9 mouse cellular contexts compared by ENCODE assay signal in genomic region chr5:35701042-35701441, GRCm38 (mm10). TPM values are rescaled to one million over a fixed set of nuclear protein-coding genes. Genes with fewer than 3 reads are reported as not detected.
A peak's percentile ranks its signal among the peaks of the same experiment; 100 is the strongest.
DNase-seq lines count a peak whose midpoint lies in the region; ATAC-seq and TF ChIP-seq lines count a peak whose summit lies in the region.
"Had no signal": no experiment of that assay in that cellular context is flagged by ENCODE, and none has a peak within 500 bp of the region (broad histone marks: within the 10 kb centered on the region; RNA-seq: fewer than 3 reads in every experiment).

No protein-coding gene starts in this region.

- H3K9me3 ChIP-seq in CH12.LX (replicated peaks; ENCODE audit: low read length), result no peaks in the 10 kb centered on the region
- H3K9me3 ChIP-seq: heart, embryonic 13.5 days had no signal

- no peak overlapping the region for H3K4me2 ChIP-seq in CH12.LX (ENCODE audit: insufficient read depth, low read depth, poor library complexity, severe bottlenecking)
- H3K4me2 ChIP-seq: heart, embryonic 13.5 days had no signal

- dilution Hi-C loops in CH12.LX (cut with MboI; ENCODE audit: extremely low pct_ligation_motif_present, extremely low pct_unique_long_range_greater_than_20kb, low sequenced_read_pairs), result no loop called here

- H3K4me1 ChIP-seq in CH12.LX (ENCODE audit: control insufficient read depth in 1 of 2, insufficient read depth in 2 of 2), result peaks cover 2 to 13% of the 10 kb centered on the region in 2 experiments; a peak in 3 of 4 replicates
- H3K4me1 ChIP-seq: heart, embryonic 13.5 days had no signal

- no peak overlapping the region for H3K4me3 ChIP-seq in CH12.LX (replicated peaks in 1 of 3; ENCODE audit: low read depth in 2 of 3, low read length in 2 of 3, poor library complexity in 1 of 3)
- no peak overlapping the region for H3K4me3 ChIP-seq in gastrocnemius, adult 2 months
- H3K4me3 ChIP-seq: heart, embryonic 13.5 days had no signal

- ATAC-seq in erythroid progenitor cell, adult 5-6 weeks (replicated peaks; ENCODE audit: low FRiP score, poor library complexity, severe bottlenecking), result no peak

- H3K36me3 ChIP-seq in CH12.LX (replicated peaks in 1 of 2; ENCODE audit: control insufficient read depth in 1 of 2, insufficient read depth in 1 of 2, low read length in 1 of 2), result peaks cover 0 to 40% of the 10 kb centered on the region in 2 experiments

- peak; percentile 83 for TF ChIP-seq RAD21 in CH12.LX (IDR thresholded peaks at IDR 0.05; ENCODE audit: low read depth, low read length)

- H3K27ac ChIP-seq in CH12.LX (ENCODE audit: insufficient read depth, low read depth), result no peak overlapping the region
- no peak overlapping the region; the same call in 1 of the 2 replicates for H3K27ac ChIP-seq in gastrocnemius, adult 2 months
- H3K27ac ChIP-seq: heart, embryonic 13.5 days had no signal

- no peak overlapping the region for H3K9ac ChIP-seq in CH12.LX (ENCODE audit: insufficient read depth, low read depth)
- H3K9ac ChIP-seq: heart, embryonic 13.5 days had no signal

- peak; percentile 94 for DNase-seq in 3T3-L1 (ENCODE audit: low read depth, low spot score)
- peak; percentile 67 for DNase-seq in CH12.LX (ENCODE audit: extremely low read depth)
- peak; percentile 51 for DNase-seq in cerebellum, adult 11 months
- DNase-seq in gastrocnemius, adult 2 months, result peak; percentile 87
- peak; percentile 88 for DNase-seq in kidney, postnatal 10 days
- DNase-seq in lung, adult 18-20 months, result peak; percentile 58 to 69
- DNase-seq in right cerebral cortex, postnatal 14 days, result peak; percentile 78

- TF ChIP-seq CTCF in CH12.LX (conservative IDR thresholded peaks at IDR 0.05 in 1 of 2, IDR thresholded peaks at IDR 0.05 in 1 of 2; ENCODE audit: low read depth in 2 of 2, low read length in 2 of 2), result peak; percentile 83 to 90
- peak; percentile 99; the same call in 1 of the 2 replicates for TF ChIP-seq CTCF in gastrocnemius, adult 2 months (IDR thresholded peaks at IDR 0.05)

- no peak for TF ChIP-seq EP300 in CH12.LX (IDR thresholded peaks at IDR 0.05; ENCODE audit: low read length)

- H3K79me2 ChIP-seq in CH12.LX (replicated peaks; ENCODE audit: control insufficient read depth, extremely low read depth, insufficient read depth, poor library complexity, severe bottlenecking), result no peaks in the 10 kb centered on the region

- in situ Hi-C loops in CH12.LX (cut with MboI; ENCODE audit: low pct_ligation_motif_present, low pct_unique_long_range_greater_than_20kb, low sequenced_read_pairs), result no loop called here

- H3K27me3 ChIP-seq in CH12.LX (replicated peaks), result no peaks in the 10 kb centered on the region

- intact Hi-C loops in gastrocnemius, adult 2 months (cut with DNase I), result loop anchor here (5.0 kb wide), 1 partner anchor 156 kb away; no protein-coding TSS in a partner anchor

- no peak for TF ChIP-seq POLR2A in CH12.LX (IDR thresholded peaks at IDR 0.05; ENCODE audit: low read depth, low read length)

TF ChIP-seq in CH12.LX, 34 proteins besides CTCF, POLR2A, EP300 and RAD21:
- no peak for TF ChIP-seq BHLHE40 (IDR thresholded peaks at IDR 0.05; ENCODE audit: low read depth, low read length)
- peak; percentile 18; the same call in 1 of the 2 replicates for TF ChIP-seq ZC3H11A (IDR thresholded peaks at IDR 0.05; ENCODE audit: low read depth, low read length)
- peak; percentile 89 for TF ChIP-seq SMC3 (IDR thresholded peaks at IDR 0.05; ENCODE audit: low read depth, low read length)

RNA-seq across cellular contexts. Expression of gene Htra3, which starts 21.5 kb away (rescaled TPM):
- total RNA-seq in CH12.LX (2012; rRNA removed) (not detected in 2 replicates), CH12.LX (2014; rRNA removed) (not detected in 2 replicates)
- polyA plus RNA-seq in CH12.LX (2012; ENCODE audit: insufficient read length, low read depth), result not detected in 2 replicates
- 10 to 100 TPM; 40.1 to 52.2 TPM for total RNA-seq in gastrocnemius, adult 2 months (2021)
- total RNA-seq in erythroid progenitor cell, adult 5-6 weeks (2015; ENCODE audit: low replicate concordance), result not detected in 2 replicates
- total RNA-seq in erythroid progenitor cell, adult 5-6 weeks (2017; ENCODE audit: low replicate concordance), result not detected in 2 replicates

RNA-seq across cellular contexts. Expression of gene Sh3tc1, which starts 38.7 kb away (rescaled TPM):
- total RNA-seq in CH12.LX (2012; rRNA removed) (0.85 and 0.97 TPM in 2 replicates), CH12.LX (2014; rRNA removed) (1.2 and 1.4 TPM in 2 replicates)
- 2.3 and 3.5 TPM in 2 replicates for polyA plus RNA-seq in CH12.LX (2012; ENCODE audit: insufficient read length, low read depth)
- 1 to 10 TPM; 2.2 to 2.4 TPM for total RNA-seq in gastrocnemius, adult 2 months (2021)
- 0.36 TPM in 1 of 2 replicates, not detected in the other for total RNA-seq in erythroid progenitor cell, adult 5-6 weeks (2015; ENCODE audit: low replicate concordance)
- 0.90 and 1.6 TPM in 2 replicates for total RNA-seq in erythroid progenitor cell, adult 5-6 weeks (2017; ENCODE audit: low replicate concordance)

RNA-seq across cellular contexts. Expression of gene Ablim2, which starts 56.6 kb away (rescaled TPM):
- total RNA-seq in CH12.LX (2012; rRNA removed) (3.7 and 11.0 TPM in 2 replicates), CH12.LX (2014; rRNA removed) (4.7 and 12.2 TPM in 2 replicates)
- polyA plus RNA-seq in CH12.LX (2012; ENCODE audit: insufficient read length, low read depth), result 2.6 and 4.4 TPM in 2 replicates
- 10 to 100 TPM; 40.7 to 42.5 TPM for total RNA-seq in gastrocnemius, adult 2 months (2021)
- not detected in 2 replicates for total RNA-seq in erythroid progenitor cell, adult 5-6 weeks (2015; ENCODE audit: low replicate concordance)
- total RNA-seq in erythroid progenitor cell, adult 5-6 weeks (2017; ENCODE audit: low replicate concordance), result not detected in 2 replicates

Comparison
In these comparisons a context has a peak if more than half of its experiments do, and no peak if none do; other contexts are left out.
1. RNA of gene Htra3, which starts 21.5 kb away (total RNA-seq): 40.1 to 52.2 TPM in gastrocnemius, adult 2 months; not detected in CH12.LX and not detected in erythroid progenitor cell, adult 5-6 weeks; every median in the first group is over 10 times any median in the second.
2. RNA of gene Ablim2, which starts 56.6 kb away (total RNA-seq): 40.7 to 42.5 TPM in gastrocnemius, adult 2 months and 3.7 to 12.2 TPM in CH12.LX; not detected in erythroid progenitor cell, adult 5-6 weeks; every median in the first group is over 4 times any median in the second.
3. Peak in every context shown above with its lines, with median percentiles within 50 percentile points of each other: DNase-seq.